Comparison of ENCODE assay signal across 10 mouse cellular contexts in the genomic region with DNA sequence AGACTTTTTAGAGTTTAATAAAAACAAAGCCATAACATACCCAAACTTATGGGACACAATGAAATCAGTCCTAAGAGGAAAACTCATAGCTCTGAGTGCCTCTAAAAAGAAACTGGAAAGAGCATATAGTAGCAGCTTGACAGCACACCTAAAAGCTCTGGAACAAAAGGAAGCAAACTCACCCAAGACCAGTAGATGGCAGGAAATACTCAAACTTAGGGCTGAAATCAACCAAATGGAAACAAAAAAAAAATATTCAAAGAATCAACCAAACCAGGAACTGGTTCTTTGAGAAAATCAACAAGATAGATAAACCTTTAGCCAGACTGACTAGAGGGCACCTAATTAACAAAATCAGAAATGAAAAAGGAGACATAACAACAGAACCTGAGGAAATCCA. TPM values are rescaled to one million over a fixed set of nuclear protein-coding genes. Genes with fewer than 3 reads are reported as not detected.
DNase-seq lines count a peak whose midpoint lies in the region; ATAC-seq and TF ChIP-seq lines count a peak whose summit lies in the region.
"Not testable (repeated sequence)": the region's sequence is repeated elsewhere in the genome, so short reads cannot be mapped to it uniquely, and the experiment has no call there.
"Had no signal": no experiment of that assay in that cellular context is flagged by ENCODE, and none has a peak within 500 bp of the region (broad histone marks: within the 10 kb centered on the region; RNA-seq: fewer than 3 reads in every experiment).

No protein-coding gene starts in this region.

- peak in 1 of 2 experiments; percentile 62; a peak in 2 of 4 replicates for TF ChIP-seq CTCF in CH12.LX (conservative IDR thresholded peaks at IDR 0.05 in 1 of 2, IDR thresholded peaks at IDR 0.05 in 1 of 2; ENCODE audit: low read depth in 2 of 2, low read length in 2 of 2)
- TF ChIP-seq CTCF in heart, postnatal 0 days (IDR thresholded peaks at IDR 0.05; ENCODE audit: low read depth), result 0 out of 2 replicates have a peak, but pooled peaks have one; percentile 1
- peak; percentile 23; the same call in 1 of the 2 replicates for TF ChIP-seq CTCF in kidney, postnatal 0 days (IDR thresholded peaks at IDR 0.05; ENCODE audit: low read depth)
- TF ChIP-seq CTCF in liver, postnatal 0 days (IDR thresholded peaks at IDR 0.05; ENCODE audit: low read depth), result 0 out of 2 replicates have a peak, but pooled peaks have one; percentile 7

- not testable (repeated sequence) for H3K4me1 ChIP-seq in CH12.LX (ENCODE audit: control insufficient read depth in 1 of 2, insufficient read depth in 2 of 2); heart, postnatal 0 days (ENCODE audit: control insufficient read depth, insufficient read depth); kidney, postnatal 0 days (replicated peaks; ENCODE audit: insufficient read depth, low read length); liver, postnatal 0 days (ENCODE audit: insufficient read depth)

- not testable (repeated sequence) for H3K9ac ChIP-seq in CH12.LX (ENCODE audit: insufficient read depth, low read depth); heart, postnatal 0 days (replicated peaks; ENCODE audit: low read depth, low read length); kidney, postnatal 0 days (ENCODE audit: low read depth, low read length); liver, postnatal 0 days (replicated peaks)

- H3K27me3 ChIP-seq in CH12.LX (replicated peaks); heart, postnatal 0 days (ENCODE audit: control insufficient read depth, insufficient read depth, low read length); kidney, postnatal 0 days (ENCODE audit: insufficient read depth, low read length); liver, postnatal 0 days (ENCODE audit: insufficient read depth, low read length): not testable (repeated sequence)

- not testable (repeated sequence) for H3K27ac ChIP-seq in CH12.LX (ENCODE audit: insufficient read depth, low read depth); heart, postnatal 0 days (ENCODE audit: low read depth); kidney, postnatal 0 days; liver, postnatal 0 days (ENCODE audit: low read depth)

- not testable (repeated sequence) for TF ChIP-seq POLR2A in CH12.LX (IDR thresholded peaks at IDR 0.05; ENCODE audit: low read depth, low read length)

- peak; percentile 39 for DNase-seq in 3T3-L1 (ENCODE audit: low read depth, low spot score)
- peak; percentile 28 for DNase-seq in CH12.LX (ENCODE audit: extremely low read depth)
- DNase-seq in NIH3T3 (ENCODE audit: low read depth), result peak; percentile 53
- not testable (repeated sequence) for DNase-seq in heart, postnatal 0 days (ENCODE audit: low spot score); kidney, postnatal 0 days (ENCODE audit: low spot score); liver, postnatal 0 days
- DNase-seq in naive thymus-derived CD4-positive, alpha-beta T cell, adult 2 months (ENCODE audit: low read depth), result peak; percentile 12
- DNase-seq in thymus, postnatal 0 days (ENCODE audit: low spot score), result peak; percentile 52

- TF ChIP-seq EP300 in CH12.LX (IDR thresholded peaks at IDR 0.05; ENCODE audit: low read length); heart, postnatal 0 days (IDR thresholded peaks at IDR 0.05; ENCODE audit: low read depth); liver, postnatal 0 days (IDR thresholded peaks at IDR 0.05; ENCODE audit: low read depth): not testable (repeated sequence)

- dilution Hi-C loops in CH12.LX (cut with MboI; ENCODE audit: extremely low pct_ligation_motif_present, extremely low pct_unique_long_range_greater_than_20kb, low sequenced_read_pairs), result not testable (repeated sequence)

- not testable (repeated sequence) for H3K79me2 ChIP-seq in CH12.LX (replicated peaks; ENCODE audit: control insufficient read depth, extremely low read depth, insufficient read depth, poor library complexity, severe bottlenecking)

- H3K4me2 ChIP-seq in CH12.LX (ENCODE audit: insufficient read depth, low read depth, poor library complexity, severe bottlenecking); heart, postnatal 0 days (ENCODE audit: low read depth, low read length); kidney, postnatal 0 days (ENCODE audit: low read length); liver, postnatal 0 days (ENCODE audit: low read depth, low read length): not testable (repeated sequence)

- not testable (repeated sequence) for H3K4me3 ChIP-seq in CH12.LX (replicated peaks in 1 of 3; ENCODE audit: low read depth in 2 of 3, low read length in 2 of 3, poor library complexity in 1 of 3); heart, postnatal 0 days (ENCODE audit: low read depth, low read length); kidney, postnatal 0 days (replicated peaks; ENCODE audit: low read depth, low read length); liver, postnatal 0 days (ENCODE audit: low read depth, low read length)

- H3K9me3 ChIP-seq in CH12.LX (replicated peaks; ENCODE audit: low read length); heart, postnatal 0 days (replicated peaks; ENCODE audit: control insufficient read depth, low read length); kidney, postnatal 0 days (replicated peaks; ENCODE audit: low read length); liver, postnatal 0 days (ENCODE audit: low read length): not testable (repeated sequence)

- TF ChIP-seq RAD21 in CH12.LX (IDR thresholded peaks at IDR 0.05; ENCODE audit: low read depth, low read length), result peak; percentile 62

- not testable (repeated sequence) for ATAC-seq in heart, postnatal 0 days (ENCODE audit: insufficient read depth, low read depth); kidney, postnatal 0 days (replicated peaks; ENCODE audit: low FRiP score, low read depth); liver, postnatal 0 days

- H3K36me3 ChIP-seq in CH12.LX (replicated peaks in 1 of 2; ENCODE audit: control insufficient read depth in 1 of 2, insufficient read depth in 1 of 2, low read length in 1 of 2), result peaks cover 0 to 12% of the 10 kb centered on the region in 2 experiments
- H3K36me3 ChIP-seq in heart, postnatal 0 days (replicated peaks; ENCODE audit: control insufficient read depth, insufficient read depth, low read length); kidney, postnatal 0 days (ENCODE audit: insufficient read depth, low read length); liver, postnatal 0 days (replicated peaks; ENCODE audit: insufficient read depth, low read length): not testable (repeated sequence)

- in situ Hi-C loops in CH12.LX (cut with MboI; ENCODE audit: low pct_ligation_motif_present, low pct_unique_long_range_greater_than_20kb, low sequenced_read_pairs), result not testable (repeated sequence)

TF ChIP-seq in CH12.LX, 34 proteins besides CTCF, POLR2A, EP300 and RAD21:
- TF ChIP-seq ZNF384 (IDR thresholded peaks at IDR 0.05; ENCODE audit: low read depth, low read length) (peak; percentile 92), ELF1 (IDR thresholded peaks at IDR 0.05; ENCODE audit: low read depth, low read length) (peak; percentile 23; the same call in 1 of the 2 replicates), SMC3 (IDR thresholded peaks at IDR 0.05; ENCODE audit: low read depth, low read length) (peak; percentile 38)

RNA-seq across cellular contexts. Expression of a gene that starts 47.9 kb away (rescaled TPM):
- total RNA-seq in CH12.LX (2012; rRNA removed) (1.4 and 2.3 TPM in 2 replicates), CH12.LX (2014; rRNA removed) (1.7 and 1.9 TPM in 2 replicates)
- 1.8 and 2.1 TPM in 2 replicates for polyA plus RNA-seq in CH12.LX (2012; ENCODE audit: insufficient read length, low read depth)
- 0.46 and 0.66 TPM in 2 replicates for total RNA-seq in heart, postnatal 0 days (2014; rRNA removed; ENCODE audit: low replicate concordance)
- 4.7 and 4.9 TPM in 2 replicates for polyA plus RNA-seq in heart, postnatal 0 days (2015; fragmentation: Nextera tagmentation; extraction: Ambion mirVana)
- polyA plus RNA-seq in kidney, postnatal 0 days (2015; fragmentation: Nextera tagmentation; extraction: Ambion mirVana), result 10.1 and 16.3 TPM in 2 replicates
- polyA plus RNA-seq in liver, postnatal 0 days (2015; fragmentation: Nextera tagmentation; extraction: Ambion mirVana), result 3.2 and 4.2 TPM in 2 replicates
- polyA plus RNA-seq in thymus, postnatal 0 days (2015; fragmentation: Nextera tagmentation; extraction: Ambion mirVana), result 16.1 and 21.3 TPM in 2 replicates
- total RNA-seq: common myeloid progenitor, adult 5-6 weeks had no signal
- polyA plus RNA-seq: erythroblast, embryonic 14.5 days had no signal

RNA-seq across cellular contexts. Expression of a gene that starts 47.9 kb away (rescaled TPM):
- total RNA-seq in CH12.LX (2012; rRNA removed) (5.4 and 7.4 TPM in 2 replicates), CH12.LX (2014; rRNA removed) (10.5 and 10.6 TPM in 2 replicates)
- polyA plus RNA-seq in CH12.LX (2012; ENCODE audit: insufficient read length, low read depth), result 12.0 and 12.4 TPM in 2 replicates
- 15.7 and 20.1 TPM in 2 replicates for total RNA-seq in heart, postnatal 0 days (2014; rRNA removed; ENCODE audit: low replicate concordance)
- polyA plus RNA-seq in heart, postnatal 0 days (2015; fragmentation: Nextera tagmentation; extraction: Ambion mirVana), result 23.4 and 24.3 TPM in 2 replicates
- polyA plus RNA-seq in kidney, postnatal 0 days (2015; fragmentation: Nextera tagmentation; extraction: Ambion mirVana), result 41.6 and 43.0 TPM in 2 replicates
- polyA plus RNA-seq in liver, postnatal 0 days (2015; fragmentation: Nextera tagmentation; extraction: Ambion mirVana), result 20.0 and 21.3 TPM in 2 replicates
- 37.5 and 39.0 TPM in 2 replicates for polyA plus RNA-seq in thymus, postnatal 0 days (2015; fragmentation: Nextera tagmentation; extraction: Ambion mirVana)
